Mouse (Mus musculus) testis, postnatal 14 days (tissue): ENCODE results near the gene Vmn1r125.
"Not testable (repeated sequence)": the region's sequence is repeated elsewhere in the genome, so short reads cannot be mapped to it uniquely, and the experiment has no call there.

Experiments used
- DNase-seq: peaks from one replicate; pipeline ENCODE4 v3.0.0; 2021; ENCODE audit warnings: low spot score

Gene Vmn1r125

GRCm38 (mm10) chr7:21271879-21272278 is at the start of gene Vmn1r125:
Vmn1r125 (plus strand) TSS chr7:21272179.
- DNase-seq: not testable (repeated sequence)

GRCm38 (mm10) chr7:21260517-21260916 is 11.5 kb upstream of the Vmn1r125 start, which contains the start of gene Vmn1r124:
Vmn1r124 (minus strand) TSS chr7:21260617.
- DNase-seq: not testable (repeated sequence)

- DNase-seq: not testable (repeated sequence)
Measured at GRCm38 (mm10) chr7:21301367-21301766, 29.4 kb downstream of the Vmn1r125 start, which contains the start of gene Vmn1r126. Vmn1r126 (minus strand) TSS chr7:21301467.

GRCm38 (mm10) chr7:21319761-21320160 is 47.8 kb downstream of the Vmn1r125 start, which contains the start of gene Vmn1r127:
Vmn1r127 (minus strand) TSS chr7:21319861.
- DNase-seq: not testable (repeated sequence)
